Mouse (Mus musculus): ENCODE data around the gene Fxyd3. TPM values are rescaled to one million over a fixed set of nuclear protein-coding genes. Genes with fewer than 3 reads are reported as not detected.

The Fxyd3 gene
- polyA plus RNA-seq, 1 experiment from 2014 or later, result 34.0 TPM

DNA sequence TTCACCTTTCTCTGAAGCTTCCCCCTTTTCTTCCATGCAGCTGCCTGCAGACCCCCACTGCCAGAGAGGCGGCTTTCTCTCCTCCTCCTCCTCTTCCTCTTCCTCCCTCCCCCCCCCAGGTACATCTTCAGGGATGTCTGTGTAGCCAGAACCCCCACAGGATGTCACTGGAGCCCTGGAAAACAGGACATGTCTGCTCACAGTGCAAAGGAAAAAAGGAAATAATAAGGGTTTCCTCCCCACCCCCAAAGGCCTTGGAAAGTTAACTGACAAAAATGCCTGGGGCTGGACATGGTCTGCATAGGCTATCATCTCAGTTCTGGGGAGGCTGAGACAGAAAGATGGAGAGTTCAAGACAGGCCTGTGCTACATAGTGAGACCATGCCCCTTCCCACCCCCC, 4.6 kb upstream of the Fxyd3 start:
- ATAC-seq (ENCODE audit: insufficient read depth) (no peak), DNase-seq (no peak)
- H3K27ac ChIP-seq (ENCODE audit: low read depth), result no peak overlapping the region
- H3K4me3 ChIP-seq (ENCODE audit: low read depth, low read length), result no peak overlapping the region
- no peak overlapping the region for H3K9ac ChIP-seq
- no peaks in the 10 kb centered on the region for H3K27me3 ChIP-seq (ENCODE audit: insufficient read depth, low read length)
- TF ChIP-seq CTCF (IDR thresholded peaks at IDR 0.05; ENCODE audit: low read depth), result no peak
- WGBS, result 52% methylated on average over 1 of the region's 1 CpGs
- H3K9me3 ChIP-seq (ENCODE audit: low read depth, low read length), result no peaks in the 10 kb centered on the region
- no peaks in the 10 kb centered on the region for H3K4me1 ChIP-seq (ENCODE audit: insufficient read depth)
- H3K4me2 ChIP-seq, result no peak overlapping the region
- H3K36me3 ChIP-seq (ENCODE audit: insufficient read depth), result no peaks in the 10 kb centered on the region

DNA sequence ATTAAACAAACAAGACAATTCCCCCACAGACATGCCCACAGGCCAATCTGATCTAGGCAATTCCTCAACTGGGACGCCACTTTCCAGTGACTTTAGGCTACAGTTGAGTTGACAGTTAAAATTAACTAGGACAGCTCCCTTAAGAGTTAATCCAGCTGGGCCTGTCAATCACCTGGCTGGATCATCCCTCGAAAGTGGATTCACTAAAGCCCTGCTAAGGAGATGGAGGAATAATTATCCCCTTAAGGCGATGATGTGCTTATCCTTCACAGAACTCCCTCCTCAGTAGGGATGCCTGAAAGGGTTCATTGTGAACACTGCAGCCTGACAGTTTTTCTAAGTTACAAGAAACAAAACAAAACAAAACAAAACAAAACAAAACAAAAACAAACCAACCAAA, 4.1 kb upstream of the Fxyd3 start:
- TF ChIP-seq CTCF (IDR thresholded peaks at IDR 0.05; ENCODE audit: low read depth), result no peak
- no peak overlapping the region for H3K4me3 ChIP-seq (ENCODE audit: low read depth, low read length)
- no peak for DNase-seq

DNA sequence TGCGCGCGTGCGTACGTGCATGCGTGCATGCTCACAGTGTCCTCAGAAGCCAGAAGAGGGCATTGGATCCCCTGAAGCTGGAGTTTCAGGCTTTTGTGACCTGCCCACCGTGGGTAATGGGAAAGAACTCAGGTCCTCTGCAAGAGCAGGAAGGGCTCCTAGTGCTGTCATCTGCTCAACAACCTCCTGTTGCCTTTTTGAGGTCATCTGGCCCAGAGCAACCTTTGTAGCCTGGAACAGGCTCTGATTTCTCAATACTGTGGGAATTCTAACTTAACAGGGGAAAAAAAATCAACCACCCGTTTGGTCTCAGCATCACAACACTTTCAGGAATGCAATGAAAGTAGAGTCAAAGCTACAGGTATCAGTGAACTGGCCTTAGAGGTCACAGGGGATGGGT, 3.2 kb upstream of the Fxyd3 start:
- no peak for TF ChIP-seq CTCF (IDR thresholded peaks at IDR 0.05; ENCODE audit: low read depth)
- DNase-seq, result no peak
- no peaks in the 10 kb centered on the region for H3K36me3 ChIP-seq (ENCODE audit: insufficient read depth)
- no peak overlapping the region for H3K27ac ChIP-seq (ENCODE audit: low read depth)
- no peaks in the 10 kb centered on the region for H3K27me3 ChIP-seq (ENCODE audit: insufficient read depth, low read length)
- H3K4me2 ChIP-seq, result no peak overlapping the region
- no peak overlapping the region for H3K9ac ChIP-seq
- H3K9me3 ChIP-seq (ENCODE audit: low read depth, low read length), result no peaks in the 10 kb centered on the region
- no peaks in the 10 kb centered on the region for H3K4me1 ChIP-seq (ENCODE audit: insufficient read depth)
- ATAC-seq (ENCODE audit: insufficient read depth), result no peak
- no peak overlapping the region for H3K4me3 ChIP-seq (ENCODE audit: low read depth, low read length)
- 78% methylated on average over 8 of the region's 8 CpGs for WGBS

More for the DNA sequence above, 4.1 kb upstream of the Fxyd3 start:
- Histone ChIP-seq H3K27me3 (ENCODE audit: insufficient read depth, low read length) (no peaks in the 10 kb centered on the region), H3K27ac (ENCODE audit: low read depth) (no peak overlapping the region), H3K4me1 (ENCODE audit: insufficient read depth) (no peaks in the 10 kb centered on the region), H3K9me3 (ENCODE audit: low read depth, low read length) (no peaks in the 10 kb centered on the region), H3K9ac (no peak overlapping the region), H3K36me3 (ENCODE audit: insufficient read depth) (no peaks in the 10 kb centered on the region), H3K4me2 (no peak overlapping the region)
- 61% methylated on average over 3 of the region's 3 CpGs for WGBS
- ATAC-seq (ENCODE audit: insufficient read depth), result no peak

DNA sequence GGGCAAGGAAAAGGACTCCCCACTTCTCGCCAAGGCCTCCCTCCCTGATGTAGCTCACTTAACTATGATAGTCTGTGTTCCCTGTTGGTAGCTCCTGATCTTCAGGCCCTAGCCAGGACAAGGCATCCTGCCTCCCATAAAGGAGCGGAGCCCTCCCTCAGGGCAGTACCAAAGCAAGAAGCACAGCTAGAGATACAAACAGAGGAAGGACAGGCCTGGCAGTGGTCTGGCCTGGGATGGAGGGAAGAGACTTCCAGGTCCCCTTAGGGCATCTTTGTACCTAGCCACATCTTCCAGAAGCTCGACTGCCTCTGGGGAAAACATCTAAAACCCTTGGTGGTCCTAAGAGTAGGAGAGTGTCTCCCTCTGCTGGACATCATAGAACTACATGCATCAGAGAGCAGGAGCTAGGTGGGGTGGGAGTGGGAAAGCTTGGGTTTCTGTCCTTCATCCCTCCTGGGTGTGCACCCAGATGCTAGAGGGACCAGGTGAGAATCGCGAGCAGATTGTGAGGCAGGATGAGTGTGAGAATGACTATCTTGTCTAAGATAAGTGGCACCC, 1.5 kb upstream of the Fxyd3 start:
- Histone ChIP-seq H3K9me3 (ENCODE audit: low read depth, low read length) (no peaks in the 10 kb centered on the region), H3K27ac (ENCODE audit: low read depth) (no peak overlapping the region), H3K27me3 (ENCODE audit: insufficient read depth, low read length) (no peaks in the 10 kb centered on the region), H3K4me1 (ENCODE audit: insufficient read depth) (no peaks in the 10 kb centered on the region), H3K4me2 (no peak overlapping the region), H3K4me3 (ENCODE audit: low read depth, low read length) (no peak overlapping the region), H3K36me3 (ENCODE audit: insufficient read depth) (no peaks in the 10 kb centered on the region), H3K9ac (no peak overlapping the region)
- TF ChIP-seq CTCF (IDR thresholded peaks at IDR 0.05; ENCODE audit: low read depth), result peak; percentile 93
- WGBS, result 43% methylated on average over 5 of the region's 5 CpGs
- peak; percentile 50; the same call in 1 of the 2 replicates for ATAC-seq (ENCODE audit: insufficient read depth)
- peak; percentile 87 for DNase-seq

DNA sequence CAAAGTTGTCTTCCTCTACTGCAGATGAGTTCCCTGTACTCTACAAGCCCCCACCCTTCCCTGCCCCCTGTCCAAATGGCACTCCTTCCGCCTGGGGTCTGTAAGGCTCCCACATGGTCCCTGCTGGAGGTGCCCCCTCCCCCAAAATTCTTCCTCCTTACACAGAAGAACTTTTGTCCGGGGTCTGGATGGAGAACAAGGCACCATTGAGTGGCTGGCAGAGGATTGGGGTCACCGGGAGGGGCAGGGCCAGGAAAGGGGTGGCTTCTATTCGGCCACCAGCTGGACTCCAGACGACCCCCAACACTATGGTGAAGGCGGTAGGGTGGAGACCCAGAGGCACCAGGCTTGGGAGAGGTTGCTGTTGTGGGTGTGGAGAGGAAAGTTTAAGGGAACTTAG, 966 bp upstream of the Fxyd3 start:
- no peak overlapping the region for H3K4me3 ChIP-seq (ENCODE audit: low read depth, low read length)
- 42% methylated on average over 6 of the region's 6 CpGs for WGBS
- DNase-seq (no peak), ATAC-seq (ENCODE audit: insufficient read depth) (peak; percentile 16; the same call in 1 of the 2 replicates)
- no peak for TF ChIP-seq CTCF (IDR thresholded peaks at IDR 0.05; ENCODE audit: low read depth)
- no peaks in the 10 kb centered on the region for H3K36me3 ChIP-seq (ENCODE audit: insufficient read depth)
- no peaks in the 10 kb centered on the region for H3K9me3 ChIP-seq (ENCODE audit: low read depth, low read length)
- H3K4me2 ChIP-seq, result no peak overlapping the region
- H3K27ac ChIP-seq (ENCODE audit: low read depth), result no peak overlapping the region
- H3K27me3 ChIP-seq (ENCODE audit: insufficient read depth, low read length), result no peaks in the 10 kb centered on the region
- no peak overlapping the region for H3K9ac ChIP-seq
- no peaks in the 10 kb centered on the region for H3K4me1 ChIP-seq (ENCODE audit: insufficient read depth)

DNA sequence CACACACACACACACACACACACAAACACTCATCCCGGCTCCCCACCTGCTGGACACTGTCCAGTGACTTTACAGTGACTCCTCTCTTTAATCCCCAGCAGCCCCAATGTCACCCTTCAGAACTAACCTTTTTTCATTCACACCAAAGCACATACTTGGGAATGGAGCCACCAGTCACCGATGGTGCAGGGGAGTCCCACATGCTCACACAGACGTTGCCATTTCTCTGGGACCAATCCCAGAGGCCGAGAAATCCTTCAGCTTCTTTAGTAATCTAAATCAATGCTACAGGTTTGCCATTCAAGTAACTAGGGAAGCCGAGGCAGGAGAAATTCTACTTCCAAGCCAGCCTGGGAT, 1.8 kb downstream of the Fxyd3 start:
- H3K27ac ChIP-seq (ENCODE audit: low read depth), result no peak overlapping the region
- H3K36me3 ChIP-seq (ENCODE audit: insufficient read depth), result no peaks in the 10 kb centered on the region
- H3K4me3 ChIP-seq (ENCODE audit: low read depth, low read length), result no peak overlapping the region
- H3K27me3 ChIP-seq (ENCODE audit: insufficient read depth, low read length), result no peaks in the 10 kb centered on the region
- H3K4me2 ChIP-seq, result no peak overlapping the region
- DNase-seq, result no peak
- 0 out of 2 replicates have a peak, but pooled peaks cover 3% of the 10 kb centered on the region for H3K4me1 ChIP-seq (ENCODE audit: insufficient read depth)
- WGBS, result 57% methylated on average over 5 of the region's 5 CpGs
- ATAC-seq (ENCODE audit: insufficient read depth), result no peak
- no peak for TF ChIP-seq CTCF (IDR thresholded peaks at IDR 0.05; ENCODE audit: low read depth)
- H3K9ac ChIP-seq, result no peak overlapping the region
- no peaks in the 10 kb centered on the region for H3K9me3 ChIP-seq (ENCODE audit: low read depth, low read length)

DNA sequence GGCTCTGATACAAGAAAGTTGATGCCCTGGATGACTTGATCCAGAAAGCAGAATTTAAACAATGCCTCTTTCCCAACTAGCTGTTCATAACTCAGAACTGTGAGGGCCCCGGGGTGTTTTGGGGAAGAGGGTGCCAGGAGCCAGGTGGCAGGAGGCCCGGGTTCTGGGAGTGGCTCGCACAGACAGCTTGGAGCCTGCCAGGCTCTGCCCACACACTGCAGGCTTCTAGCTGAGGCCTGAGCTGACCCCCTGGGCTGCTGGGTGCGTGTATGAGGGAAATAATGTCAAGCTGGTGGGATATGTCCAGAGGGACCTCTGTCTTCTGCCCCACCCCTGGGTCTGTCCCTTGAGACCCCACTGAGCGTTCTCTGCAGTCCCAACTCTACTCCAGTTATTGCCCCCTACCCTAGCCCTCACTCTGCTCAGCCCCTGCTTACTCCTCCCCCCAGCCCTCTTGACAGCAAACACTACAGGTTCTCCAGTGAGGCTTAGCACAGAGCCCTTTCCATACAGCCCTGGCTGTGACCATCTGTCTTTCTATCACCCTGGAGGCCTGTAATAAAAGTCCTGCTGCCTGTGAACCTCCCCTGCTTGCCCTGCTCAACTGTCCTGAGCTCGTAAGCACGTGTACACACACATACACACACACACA, 2.3 kb downstream of the Fxyd3 start:
- 47% methylated on average over 7 of the region's 7 CpGs for WGBS
- no peak overlapping the region for H3K4me3 ChIP-seq (ENCODE audit: low read depth, low read length)
- TF ChIP-seq CTCF (IDR thresholded peaks at IDR 0.05; ENCODE audit: low read depth), result no peak

More for the DNA sequence above, 2.3 kb downstream of the Fxyd3 start:
- H3K9ac ChIP-seq, result no peak overlapping the region
- H3K4me2 ChIP-seq, result no peak overlapping the region
- H3K27ac ChIP-seq (ENCODE audit: low read depth), result no peak overlapping the region
- H3K27me3 ChIP-seq (ENCODE audit: insufficient read depth, low read length), result no peaks in the 10 kb centered on the region
- DNase-seq (no peak), ATAC-seq (ENCODE audit: insufficient read depth) (0 out of 2 replicates have a peak, but pooled peaks have one; percentile 2)
- no peaks in the 10 kb centered on the region for H3K9me3 ChIP-seq (ENCODE audit: low read depth, low read length)
- 0 out of 2 replicates have a peak, but pooled peaks cover 3% of the 10 kb centered on the region for H3K4me1 ChIP-seq (ENCODE audit: insufficient read depth)
- H3K36me3 ChIP-seq (ENCODE audit: insufficient read depth), result no peaks in the 10 kb centered on the region

Data from lung, embryonic 14.5 days (tissue).